Mouse (Mus musculus): ENCODE results near the gene Ltbp4. TPM values are rescaled to one million over a fixed set of nuclear protein-coding genes. Genes with fewer than 3 reads are reported as not detected.

Gene Ltbp4
- polyA plus RNA-seq (2015; fragmentation: Nextera tagmentation; extraction: Ambion mirVana) = 51.3 and 53.3 TPM in 2 replicates

- Histone ChIP-seq H3K27me3 (replicated peaks) (peaks cover 79% of the 10 kb centered on the region), H3K4me3 (peak within 1 kb of the TSS; percentile 54), H3K9me3 (no peaks in the 10 kb centered on the region), H3K4me1 (peaks cover 49% of the 10 kb centered on the region), H3K4me2 (peak within 1 kb of the TSS; percentile 91), H3K27ac (replicated peaks) (no peak within 1 kb of the TSS), H3K9ac (peak within 1 kb of the TSS; percentile 75), H3K36me3 (peaks cover 10% of the 10 kb centered on the region)
- WGBS = under 1% methylated on average over 36 of the region's 36 CpGs
- ATAC-seq (ENCODE audit: extremely low read depth, insufficient number of reproducible peaks, low FRiP score, low TSS enrichment) = no peak
Measured at GRCm38 (mm10) chr7:27337175-27337853, at the start of gene Ltbp4. Gene Ltbp4 (minus strand): TSS chr7:27337692.

GRCm38 (mm10) chr7:27384731-27385130 lies 47.2 kb upstream of the Ltbp4 start:
- ATAC-seq (ENCODE audit: extremely low read depth, insufficient number of reproducible peaks, low FRiP score, low TSS enrichment) = no peak
- no peaks in the 10 kb centered on the region for H3K36me3 ChIP-seq
- H3K27me3 ChIP-seq (replicated peaks) = peaks cover 32% of the 10 kb centered on the region
- 34% methylated on average over 4 of the region's 4 CpGs for WGBS
- H3K4me3 ChIP-seq = no peak overlapping the region
- H3K9ac ChIP-seq = no peak overlapping the region
- no peaks in the 10 kb centered on the region for H3K9me3 ChIP-seq
- H3K27ac ChIP-seq (replicated peaks) = no peak overlapping the region
- no peak overlapping the region for H3K4me2 ChIP-seq
- H3K4me1 ChIP-seq = no peaks in the 10 kb centered on the region

GRCm38 (mm10) chr7:27384134-27384533 lies 46.6 kb upstream of the Ltbp4 start:
- Histone ChIP-seq H3K4me3 (no peak overlapping the region), H3K27me3 (replicated peaks) (peaks cover 37% of the 10 kb centered on the region), H3K36me3 (no peaks in the 10 kb centered on the region), H3K9ac (no peak overlapping the region), H3K9me3 (no peaks in the 10 kb centered on the region), H3K4me1 (no peaks in the 10 kb centered on the region), H3K27ac (replicated peaks) (no peak overlapping the region), H3K4me2 (no peak overlapping the region)
- ATAC-seq (ENCODE audit: extremely low read depth, insufficient number of reproducible peaks, low FRiP score, low TSS enrichment) = no peak
- 75% methylated on average over 5 of the region's 5 CpGs for WGBS

- Histone ChIP-seq H3K4me2 (no peak overlapping the region), H3K9me3 (no peaks in the 10 kb centered on the region), H3K9ac (no peak overlapping the region), H3K4me1 (no peaks in the 10 kb centered on the region), H3K36me3 (no peaks in the 10 kb centered on the region), H3K27ac (replicated peaks) (no peak overlapping the region), H3K4me3 (no peak overlapping the region), H3K27me3 (replicated peaks) (peaks cover 45% of the 10 kb centered on the region)
- ATAC-seq (ENCODE audit: extremely low read depth, insufficient number of reproducible peaks, low FRiP score, low TSS enrichment) = peak; percentile 61; the same call in 1 of the 2 replicates
- 81% methylated on average over 1 of the region's 1 CpGs for WGBS
Measured at GRCm38 (mm10) chr7:27383233-27383632, 45.7 kb upstream of the Ltbp4 start.

- no peak overlapping the region for H3K4me2 ChIP-seq
- H3K4me1 ChIP-seq = no peaks in the 10 kb centered on the region
- H3K27ac ChIP-seq (replicated peaks) = no peak overlapping the region
- H3K36me3 ChIP-seq = no peaks in the 10 kb centered on the region
- H3K9ac ChIP-seq = no peak overlapping the region
- peaks cover 59% of the 10 kb centered on the region for H3K27me3 ChIP-seq (replicated peaks)
- no peak overlapping the region for H3K4me3 ChIP-seq
- ATAC-seq (ENCODE audit: extremely low read depth, insufficient number of reproducible peaks, low FRiP score, low TSS enrichment) = no peak
- H3K9me3 ChIP-seq = no peaks in the 10 kb centered on the region
- WGBS = 42% methylated on average over 4 of the region's 4 CpGs
Measured at GRCm38 (mm10) chr7:27381560-27381959, 44.1 kb upstream of the Ltbp4 start.

- no peak overlapping the region for H3K4me3 ChIP-seq
- H3K4me2 ChIP-seq = no peak overlapping the region
- H3K27ac ChIP-seq (replicated peaks) = no peak overlapping the region
- WGBS = 33% methylated on average over 1 of the region's 1 CpGs
- H3K36me3 ChIP-seq = no peaks in the 10 kb centered on the region
- peaks cover 64% of the 10 kb centered on the region for H3K27me3 ChIP-seq (replicated peaks)
- no peaks in the 10 kb centered on the region; the same call in 1 of the 2 replicates for H3K9me3 ChIP-seq
- no peaks in the 10 kb centered on the region for H3K4me1 ChIP-seq
- no peak for ATAC-seq (ENCODE audit: extremely low read depth, insufficient number of reproducible peaks, low FRiP score, low TSS enrichment)
- H3K9ac ChIP-seq = no peak overlapping the region
Measured at GRCm38 (mm10) chr7:27381009-27381408, 43.5 kb upstream of the Ltbp4 start.

- Histone ChIP-seq H3K4me2 (no peak overlapping the region), H3K4me1 (no peaks in the 10 kb centered on the region), H3K4me3 (no peak overlapping the region), H3K36me3 (no peaks in the 10 kb centered on the region), H3K27me3 (replicated peaks) (peaks cover 71% of the 10 kb centered on the region), H3K27ac (replicated peaks) (no peak overlapping the region), H3K9me3 (no peaks in the 10 kb centered on the region; the same call in 1 of the 2 replicates), H3K9ac (no peak overlapping the region)
- WGBS = 77% methylated on average over 6 of the region's 6 CpGs
- no peak for ATAC-seq (ENCODE audit: extremely low read depth, insufficient number of reproducible peaks, low FRiP score, low TSS enrichment)
Measured at GRCm38 (mm10) chr7:27379836-27380235, 42.3 kb upstream of the Ltbp4 start.

GRCm38 (mm10) chr7:27378431-27378830 lies 40.9 kb upstream of the Ltbp4 start:
- Histone ChIP-seq H3K36me3 (no peaks in the 10 kb centered on the region), H3K9ac (no peak overlapping the region), H3K4me3 (no peak overlapping the region), H3K4me1 (no peaks in the 10 kb centered on the region), H3K27ac (replicated peaks) (no peak overlapping the region), H3K27me3 (replicated peaks) (peaks cover 76% of the 10 kb centered on the region), H3K9me3 (no peaks in the 10 kb centered on the region; the same call in 1 of the 2 replicates), H3K4me2 (no peak overlapping the region)
- 17% methylated on average over 4 of the region's 4 CpGs for WGBS
- ATAC-seq (ENCODE audit: extremely low read depth, insufficient number of reproducible peaks, low FRiP score, low TSS enrichment) = no peak

GRCm38 (mm10) chr7:27375274-27375673 lies 37.8 kb upstream of the Ltbp4 start:
- H3K4me2 ChIP-seq = no peak overlapping the region
- WGBS = 3% methylated on average over 22 of the region's 22 CpGs
- ATAC-seq (ENCODE audit: extremely low read depth, insufficient number of reproducible peaks, low FRiP score, low TSS enrichment) = no peak

GRCm38 (mm10) chr7:27371715-27372462 lies 34.4 kb upstream of the Ltbp4 start:
- ATAC-seq (ENCODE audit: extremely low read depth, insufficient number of reproducible peaks, low FRiP score, low TSS enrichment) = no peak
- Histone ChIP-seq H3K4me1 (peaks cover 10% of the 10 kb centered on the region), H3K4me3 (peak overlapping the region; percentile 32), H3K27me3 (replicated peaks) (peaks cover 97% of the 10 kb centered on the region), H3K9ac (0 out of 2 replicates have a peak overlapping the region, but pooled peaks have one; percentile 40), H3K9me3 (peaks cover 5% of the 10 kb centered on the region; the same call in 1 of the 2 replicates), H3K27ac (replicated peaks) (no peak overlapping the region), H3K36me3 (no peaks in the 10 kb centered on the region), H3K4me2 (peak overlapping the region; percentile 56)
- WGBS = 6% methylated on average over 44 of the region's 44 CpGs

More at GRCm38 (mm10) chr7:27375274-27375673, 37.8 kb upstream of the Ltbp4 start:
- Histone ChIP-seq H3K4me3 (no peak overlapping the region), H3K27ac (replicated peaks) (no peak overlapping the region), H3K9ac (no peak overlapping the region), H3K36me3 (no peaks in the 10 kb centered on the region), H3K4me1 (peaks cover 5% of the 10 kb centered on the region), H3K9me3 (no peaks in the 10 kb centered on the region; the same call in 1 of the 2 replicates), H3K27me3 (replicated peaks) (peaks cover 94% of the 10 kb centered on the region)

- peaks cover 5% of the 10 kb centered on the region; the same call in 1 of the 2 replicates for H3K9me3 ChIP-seq
- no peak for ATAC-seq (ENCODE audit: extremely low read depth, insufficient number of reproducible peaks, low FRiP score, low TSS enrichment)
- 81% methylated on average over 19 of the region's 19 CpGs for WGBS
- H3K36me3 ChIP-seq = no peaks in the 10 kb centered on the region
- H3K4me3 ChIP-seq = no peak overlapping the region
- no peak overlapping the region for H3K27ac ChIP-seq (replicated peaks)
- no peak overlapping the region for H3K9ac ChIP-seq
- peaks cover 21% of the 10 kb centered on the region for H3K4me1 ChIP-seq
- H3K27me3 ChIP-seq (replicated peaks) = peaks cover 100% of the 10 kb centered on the region
- no peak overlapping the region for H3K4me2 ChIP-seq
Measured at GRCm38 (mm10) chr7:27369111-27369510, 31.6 kb upstream of the Ltbp4 start.

Data from heart, embryonic 13.5 days (tissue).